Mouse (Mus musculus) embryonic facial prominence, embryonic 10.5 days (tissue): ENCODE data around the gene Atp6v1b1. TPM values are rescaled to one million over a fixed set of nuclear protein-coding genes. Genes with fewer than 3 reads are reported as not detected.
A peak's percentile ranks its signal among the peaks of the same experiment; 100 is the strongest.

Source experiments
- DNase-seq: peaks from one replicate; pipeline ENCODE4 v3.0.0-alpha.2; 2017; ENCODE audit warnings: low spot score
- H3K27ac ChIP-seq: fragments of 300-500 bp; sonication (generic); replicated peaks from 2 replicates; pipeline ENCODE4 v1.5.1; 2016; ENCODE audit warnings: mild to moderate bottlenecking
- H3K27me3 ChIP-seq: fragments of 300-500 bp; sonication (generic); replicated peaks from 2 replicates; pipeline ENCODE4 v1.6.1; 2016; ENCODE audit warnings: low read depth, mild to moderate bottlenecking; ENCODE audit not compliant: poor library complexity, severe bottlenecking
- H3K36me3 ChIP-seq: fragments of 300-500 bp; sonication (generic); replicated peaks from 2 replicates; pipeline ENCODE4 v1.6.1; 2016; ENCODE audit warnings: mild to moderate bottlenecking, moderate library complexity
- H3K4me1 ChIP-seq: fragments of 300-500 bp; sonication (generic); 2 replicates; pipeline ENCODE4 v1.6.1; 2016
- H3K4me3 ChIP-seq: fragments of 300-500 bp; sonication (generic); 2 replicates; pipeline ENCODE4 v1.5.1; 2016; ENCODE audit warnings: mild to moderate bottlenecking, moderate library complexity
- H3K9me3 ChIP-seq: fragments of 300-500 bp; sonication (generic); 2 replicates; pipeline ENCODE4 v1.6.1; 2016; ENCODE audit warnings: mild to moderate bottlenecking
- WGBS: fragments of 180-500 bp; shearing (Covaris S2); methylation state at CpG from one replicate; pipeline ENCODE4 v1.1.7; 2016; 5-methylcytosine and 5-hydroxymethylcytosine counted together
- polyA plus RNA-seq: library from polyadenylated mRNA; unstranded; fragments of >200 nt; fragmentation: Nextera tagmentation; extraction: Ambion mirVana; gene quantifications from 2 replicates; pipeline ENCODE4 v1.2.1, GENCODE M21; 2016

The Atp6v1b1 gene
- polyA plus RNA-seq, 1 experiment from 2014 or later, result not detected

- Histone ChIP-seq H3K9me3 (no peaks in the 10 kb centered on the region), H3K4me3 (no peak overlapping the region), H3K4me1 (no peaks in the 10 kb centered on the region), H3K27me3 (peaks cover 48% of the 10 kb centered on the region), H3K27ac (no peak overlapping the region), H3K36me3 (no peaks in the 10 kb centered on the region)
- 91% methylated on average over 3 of the region's 3 CpGs for WGBS
- no peak for DNase-seq
Observed at GRCm38 (mm10) chr6:83728488-83728887, 14.3 kb upstream of the Atp6v1b1 start.

- peaks cover 40% of the 10 kb centered on the region for H3K27me3 ChIP-seq
- 73% methylated on average over 14 of the region's 14 CpGs for WGBS
- no peaks in the 10 kb centered on the region for H3K36me3 ChIP-seq
- DNase-seq, result no peak
- no peak overlapping the region for H3K4me3 ChIP-seq
- H3K27ac ChIP-seq, result no peak overlapping the region
- peaks cover 8% of the 10 kb centered on the region for H3K9me3 ChIP-seq
- H3K4me1 ChIP-seq, result no peaks in the 10 kb centered on the region
Observed at GRCm38 (mm10) chr6:83729350-83729970, 13.3 kb upstream of the Atp6v1b1 start.

- Histone ChIP-seq H3K36me3 (no peaks in the 10 kb centered on the region), H3K4me1 (no peaks in the 10 kb centered on the region), H3K27ac (no peak overlapping the region), H3K4me3 (no peak overlapping the region), H3K9me3 (peaks cover 8% of the 10 kb centered on the region), H3K27me3 (peaks cover 43% of the 10 kb centered on the region)
- 30% methylated on average over 5 of the region's 5 CpGs for WGBS
- peak; percentile 82 for DNase-seq
Observed at GRCm38 (mm10) chr6:83731128-83731527, 11.7 kb upstream of the Atp6v1b1 start.

- Histone ChIP-seq H3K27me3 (peaks cover 25% of the 10 kb centered on the region; the same call in 1 of the 2 replicates), H3K27ac (no peak overlapping the region), H3K36me3 (no peaks in the 10 kb centered on the region), H3K4me3 (no peak overlapping the region), H3K4me1 (peaks cover 7% of the 10 kb centered on the region), H3K9me3 (peaks cover 8% of the 10 kb centered on the region)
- WGBS, result 33% methylated on average over 13 of the region's 13 CpGs
- DNase-seq, result no peak
Observed at GRCm38 (mm10) chr6:83737311-83737710, 5.5 kb upstream of the Atp6v1b1 start.

GRCm38 (mm10) chr6:83738596-83738995 is 4.2 kb upstream of the Atp6v1b1 start:
- Histone ChIP-seq H3K27ac (no peak overlapping the region), H3K9me3 (peaks cover 8% of the 10 kb centered on the region), H3K27me3 (peaks cover 35% of the 10 kb centered on the region), H3K36me3 (no peaks in the 10 kb centered on the region), H3K4me3 (no peak overlapping the region), H3K4me1 (peaks cover 11% of the 10 kb centered on the region)
- DNase-seq, result no peak
- WGBS, result 79% methylated on average over 6 of the region's 6 CpGs

GRCm38 (mm10) chr6:83743212-83743611 is 422 bp downstream of the Atp6v1b1 start:
- 62% methylated on average over 5 of the region's 5 CpGs for whole genome bisulfite sequencing
- Histone ChIP-seq H3K4me1 (peaks cover 30% of the 10 kb centered on the region), H3K9me3 (no peaks in the 10 kb centered on the region), H3K27me3 (peaks cover 63% of the 10 kb centered on the region), H3K27ac (no peak overlapping the region), H3K4me3 (no peak overlapping the region), H3K36me3 (no peaks in the 10 kb centered on the region)
- no peak for DNase-seq

- no peak for DNase-seq
- Histone ChIP-seq H3K36me3 (no peaks in the 10 kb centered on the region), H3K27me3 (peaks cover 72% of the 10 kb centered on the region), H3K4me1 (peaks cover 38% of the 10 kb centered on the region), H3K4me3 (no peak overlapping the region), H3K9me3 (no peaks in the 10 kb centered on the region), H3K27ac (no peak overlapping the region)
- 54% methylated on average over 5 of the region's 5 CpGs for WGBS
Observed at GRCm38 (mm10) chr6:83744126-83744525, 1.3 kb downstream of the Atp6v1b1 start.

DNA sequence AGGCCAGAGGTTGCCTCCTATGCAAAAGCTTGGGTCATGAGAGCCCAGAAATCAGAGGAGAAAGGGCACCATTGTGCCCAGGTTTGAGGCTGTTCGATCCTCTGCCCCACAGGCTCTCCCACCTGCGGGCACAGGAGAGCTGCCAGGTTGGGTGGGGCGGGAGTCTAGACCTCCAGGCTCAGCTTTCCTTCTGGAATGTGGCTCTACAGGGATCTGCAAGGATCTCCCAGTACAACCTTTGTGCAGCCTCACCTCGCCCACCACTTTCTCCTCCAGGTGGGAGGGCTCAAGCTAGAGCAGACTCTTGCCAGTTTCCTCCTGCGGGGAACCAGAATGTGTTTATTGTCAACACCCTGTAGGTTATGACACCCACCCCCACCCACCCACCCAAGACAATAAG is 1.8 kb downstream of the Atp6v1b1 start:
- H3K9me3 ChIP-seq, result no peaks in the 10 kb centered on the region
- peaks cover 42% of the 10 kb centered on the region for H3K4me1 ChIP-seq
- peaks cover 76% of the 10 kb centered on the region for H3K27me3 ChIP-seq
- no peak overlapping the region for H3K4me3 ChIP-seq
- no peaks in the 10 kb centered on the region for H3K36me3 ChIP-seq
- DNase-seq, result no peak
- WGBS, result 55% methylated on average over 5 of the region's 5 CpGs
- H3K27ac ChIP-seq, result no peak overlapping the region

DNA sequence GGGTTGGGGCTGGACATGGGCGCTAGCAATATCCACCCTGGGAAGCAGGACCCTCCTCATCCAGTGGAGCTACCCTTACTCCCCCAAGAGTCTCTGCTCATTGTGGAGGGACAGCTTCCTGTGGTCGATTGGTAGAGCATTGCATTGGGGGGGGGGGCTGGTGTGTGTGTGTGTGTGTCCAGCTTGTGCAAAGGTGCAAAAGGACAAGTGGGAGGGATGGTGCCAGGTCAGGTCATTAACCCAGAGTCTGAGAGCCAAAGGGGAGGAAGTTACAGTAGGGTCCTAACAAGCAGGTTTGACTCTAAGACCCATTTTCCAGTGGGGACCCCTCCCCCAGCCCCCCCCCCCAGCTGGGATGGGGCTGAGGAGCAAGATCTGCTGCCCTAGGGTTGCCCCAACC is 2.7 kb downstream of the Atp6v1b1 start:
- Histone ChIP-seq H3K27me3 (peaks cover 80% of the 10 kb centered on the region), H3K36me3 (no peaks in the 10 kb centered on the region), H3K27ac (no peak overlapping the region), H3K4me3 (no peak overlapping the region), H3K9me3 (no peaks in the 10 kb centered on the region), H3K4me1 (peaks cover 50% of the 10 kb centered on the region)
- WGBS, result 54% methylated on average over 2 of the region's 2 CpGs
- DNase-seq, result no peak

DNA sequence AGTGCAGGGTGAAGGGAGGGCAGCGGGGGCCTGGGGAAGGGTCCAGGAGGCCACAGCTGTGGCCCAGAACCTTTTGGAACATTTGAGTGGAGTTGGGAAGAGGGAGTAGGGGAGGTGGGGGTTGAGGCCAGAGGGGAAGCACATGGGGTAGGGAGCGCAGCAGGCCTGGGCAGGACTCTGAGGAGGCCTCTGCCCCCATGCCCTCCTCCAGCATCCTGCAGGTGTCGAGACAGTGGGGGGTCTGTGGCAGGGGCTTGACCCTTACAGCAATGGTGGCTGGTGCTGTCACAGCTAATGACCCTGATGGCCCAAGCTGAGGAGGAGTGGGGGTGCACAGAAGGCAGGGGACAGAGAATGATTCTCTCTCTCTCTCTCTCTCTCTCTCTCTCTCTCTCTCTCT is 6.5 kb downstream of the Atp6v1b1 start:
- WGBS, result 40% methylated on average over 3 of the region's 3 CpGs
- peaks cover 50% of the 10 kb centered on the region for H3K4me1 ChIP-seq
- no peak overlapping the region for H3K4me3 ChIP-seq
- no peak overlapping the region for H3K27ac ChIP-seq
- H3K36me3 ChIP-seq, result no peaks in the 10 kb centered on the region
- H3K9me3 ChIP-seq, result no peaks in the 10 kb centered on the region
- peak; percentile 27 for DNase-seq
- H3K27me3 ChIP-seq, result peaks cover 92% of the 10 kb centered on the region

- no peaks in the 10 kb centered on the region for H3K36me3 ChIP-seq
- no peak overlapping the region for H3K27ac ChIP-seq
- no peak overlapping the region for H3K4me3 ChIP-seq
- H3K4me1 ChIP-seq, result peaks cover 41% of the 10 kb centered on the region
- peak; percentile 75 for DNase-seq
- WGBS, result 7% methylated on average over 11 of the region's 11 CpGs
- H3K27me3 ChIP-seq, result peaks cover 92% of the 10 kb centered on the region
- no peaks in the 10 kb centered on the region for H3K9me3 ChIP-seq
Observed at GRCm38 (mm10) chr6:83750171-83750684, 7.4 kb downstream of the Atp6v1b1 start.

GRCm38 (mm10) chr6:83756051-83756450 is 13.3 kb downstream of the Atp6v1b1 start:
- no peaks in the 10 kb centered on the region for H3K9me3 ChIP-seq
- WGBS, result 72% methylated on average over 9 of the region's 9 CpGs
- DNase-seq, result no peak
- H3K27me3 ChIP-seq, result peaks cover 100% of the 10 kb centered on the region
- no peaks in the 10 kb centered on the region for H3K36me3 ChIP-seq
- no peak overlapping the region for H3K4me3 ChIP-seq
- peaks cover 14% of the 10 kb centered on the region for H3K4me1 ChIP-seq
- no peak overlapping the region for H3K27ac ChIP-seq

DNA sequence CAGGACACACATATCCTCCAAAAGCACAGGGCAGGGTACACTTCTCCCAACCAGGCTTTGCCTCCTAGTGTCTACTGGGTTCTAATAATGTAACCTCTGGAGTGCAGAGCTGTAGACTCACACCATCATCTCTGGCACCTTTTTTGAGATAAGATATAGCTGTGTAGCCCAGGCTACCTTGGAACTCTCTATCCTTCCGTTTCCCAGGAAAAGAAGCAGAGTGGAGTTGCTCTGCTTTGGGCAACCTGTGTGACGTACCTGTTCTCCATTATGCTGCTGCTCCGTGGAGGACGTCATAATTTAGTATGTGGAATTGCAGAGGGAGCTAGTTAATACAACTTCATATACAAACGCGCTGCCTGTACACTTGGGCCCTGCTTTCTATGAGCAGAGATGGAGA is 19.6 kb downstream of the Atp6v1b1 start, which contains the start of gene Ankrd53:
Gene Ankrd53, plus strand, starts transcription at position 301 of the 400 bp plus-strand sequence.
- 23% methylated on average over 6 of the region's 6 CpGs for WGBS
- no peak within 1 kb of the TSS for H3K27ac ChIP-seq
- no peaks in the 10 kb centered on the region for H3K36me3 ChIP-seq
- H3K4me3 ChIP-seq, result peak within 1 kb of the TSS; percentile 53
- no peak for DNase-seq
- no peaks in the 10 kb centered on the region for H3K9me3 ChIP-seq
- H3K4me1 ChIP-seq, result peaks cover 21% of the 10 kb centered on the region
- peaks cover 82% of the 10 kb centered on the region for H3K27me3 ChIP-seq
